Mouse (Mus musculus) heart, embryonic 10.5 days (tissue): ENCODE results near the gene Tnfrsf14. TPM values are rescaled to one million over a fixed set of nuclear protein-coding genes. Genes with fewer than 3 reads are reported as not detected.

Experiments
- DNase-seq: peaks from one replicate; pipeline ENCODE4 v3.0.0-alpha.2; 2017; ENCODE audit warnings: low spot score
- H3K27ac ChIP-seq: fragments of 300-500 bp; sonication (generic); 2 replicates; pipeline ENCODE4 v1.5.1; 2016; ENCODE audit warnings: mild to moderate bottlenecking
- H3K27me3 ChIP-seq: fragments of 300-500 bp; sonication (generic); 2 replicates; pipeline ENCODE4 v1.6.1; 2016; ENCODE audit warnings: mild to moderate bottlenecking; ENCODE audit not compliant: poor library complexity, insufficient read depth, severe bottlenecking
- H3K36me3 ChIP-seq: fragments of 300-500 bp; sonication (generic); 2 replicates; pipeline ENCODE4 v1.6.1; 2016; ENCODE audit warnings: mild to moderate bottlenecking, moderate library complexity
- H3K4me1 ChIP-seq: fragments of 300-500 bp; sonication (generic); 2 replicates; pipeline ENCODE4 v1.6.1; 2016; ENCODE audit warnings: mild to moderate bottlenecking
- H3K4me3 ChIP-seq: fragments of 300-500 bp; sonication (generic); 2 replicates; pipeline ENCODE4 v1.5.1; 2016; ENCODE audit warnings: mild to moderate bottlenecking, moderate library complexity
- H3K9me3 ChIP-seq: fragments of 300-500 bp; sonication (generic); 2 replicates; pipeline ENCODE4 v1.6.1; 2016; ENCODE audit warnings: mild to moderate bottlenecking, moderate library complexity
- WGBS: fragments of 180-500 bp; shearing (Covaris S2); methylation state at CpG from one replicate; pipeline ENCODE4 v1.1.7; 2016; 5-methylcytosine and 5-hydroxymethylcytosine counted together
- polyA plus RNA-seq: library from polyadenylated mRNA; unstranded; fragments of >200 nt; fragmentation: Nextera tagmentation; extraction: Ambion mirVana; gene quantifications from 2 replicates; pipeline ENCODE4 v1.2.1, GENCODE M21; 2016

Gene Tnfrsf14
- polyA plus RNA-seq, 1 experiment from 2014 or later, result 1.6 TPM

DNA sequence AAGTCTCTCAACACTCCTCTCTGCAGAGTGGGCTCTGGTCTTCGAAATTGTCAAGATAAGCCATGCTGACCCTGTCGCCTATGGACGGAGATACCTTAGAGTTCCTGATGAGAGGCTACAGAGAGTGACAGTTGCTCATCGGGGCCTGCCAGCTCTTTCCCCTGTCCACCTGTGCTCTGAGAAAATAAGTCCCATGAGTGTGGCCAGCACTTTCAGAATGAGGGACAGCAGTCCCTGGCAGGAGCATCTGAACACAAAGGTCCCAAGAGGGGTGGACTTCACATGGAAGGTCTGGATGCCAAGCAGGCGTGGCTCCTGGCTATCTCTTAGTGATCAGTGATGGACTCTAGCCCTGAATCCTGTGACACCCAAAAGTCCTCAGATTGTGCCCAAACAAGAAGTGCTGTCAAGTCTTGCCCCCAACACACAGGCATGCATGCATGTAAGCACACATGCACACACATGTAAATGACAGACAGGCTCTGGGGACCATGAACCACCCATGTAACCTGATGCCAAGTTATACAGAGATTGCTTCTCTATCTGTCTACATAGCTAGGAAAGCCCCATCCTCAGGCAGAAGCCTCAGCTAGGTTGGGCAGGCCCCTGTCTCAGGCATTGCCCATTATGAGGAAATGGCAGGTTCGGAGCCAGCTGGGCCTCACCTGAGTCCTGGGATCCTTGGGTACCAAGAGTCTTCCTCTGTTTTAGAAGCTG lies 15.1 kb upstream of the Tnfrsf14 start:
- Histone ChIP-seq H3K4me3 (no peak overlapping the region), H3K27me3 (peaks cover 6% of the 10 kb centered on the region), H3K27ac (no peak overlapping the region; the same call in 1 of the 2 replicates), H3K4me1 (peaks cover 23% of the 10 kb centered on the region), H3K9me3 (no peaks in the 10 kb centered on the region), H3K36me3 (no peaks in the 10 kb centered on the region)
- WGBS, result 69% methylated on average over 6 of the region's 6 CpGs
- no peak for DNase-seq

DNA sequence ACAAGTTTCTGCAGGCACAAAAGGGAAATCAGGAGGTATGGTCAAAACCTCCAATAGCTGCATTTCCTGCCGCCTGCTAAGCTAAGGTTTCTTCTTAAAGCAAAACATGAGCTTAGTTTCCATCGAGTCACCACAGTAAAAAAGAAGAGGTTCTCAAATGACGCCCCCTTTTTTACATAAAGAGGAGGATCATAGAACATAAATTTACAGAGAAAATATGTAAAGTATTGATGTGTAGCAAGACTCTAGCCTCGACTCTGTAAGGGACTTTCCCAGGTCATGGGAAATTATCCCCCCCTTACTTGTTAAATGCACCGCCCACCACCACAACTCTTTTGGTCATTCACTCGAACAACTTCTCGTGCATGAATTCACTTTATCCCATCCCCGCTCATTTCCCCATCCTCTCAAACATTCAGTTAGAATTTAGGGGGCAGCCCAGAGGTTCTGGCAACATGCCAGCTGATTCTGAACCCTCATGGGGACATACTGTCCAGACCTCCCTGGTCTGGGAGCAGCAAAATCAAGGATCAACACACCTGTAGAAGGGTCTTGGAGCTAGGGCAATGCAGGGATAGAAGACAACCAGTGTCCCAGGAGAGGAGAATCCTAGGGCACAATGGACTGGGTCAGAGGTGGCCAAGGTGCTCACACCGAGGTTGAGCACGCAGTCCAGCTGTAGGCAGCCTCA lies 14.4 kb upstream of the Tnfrsf14 start:
- 80% methylated on average over 10 of the region's 10 CpGs for WGBS
- Histone ChIP-seq H3K27me3 (no peaks in the 10 kb centered on the region; the same call in 1 of the 2 replicates), H3K27ac (no peak overlapping the region), H3K4me1 (peaks cover 22% of the 10 kb centered on the region), H3K36me3 (no peaks in the 10 kb centered on the region), H3K9me3 (no peaks in the 10 kb centered on the region), H3K4me3 (no peak overlapping the region)
- no peak for DNase-seq

DNA sequence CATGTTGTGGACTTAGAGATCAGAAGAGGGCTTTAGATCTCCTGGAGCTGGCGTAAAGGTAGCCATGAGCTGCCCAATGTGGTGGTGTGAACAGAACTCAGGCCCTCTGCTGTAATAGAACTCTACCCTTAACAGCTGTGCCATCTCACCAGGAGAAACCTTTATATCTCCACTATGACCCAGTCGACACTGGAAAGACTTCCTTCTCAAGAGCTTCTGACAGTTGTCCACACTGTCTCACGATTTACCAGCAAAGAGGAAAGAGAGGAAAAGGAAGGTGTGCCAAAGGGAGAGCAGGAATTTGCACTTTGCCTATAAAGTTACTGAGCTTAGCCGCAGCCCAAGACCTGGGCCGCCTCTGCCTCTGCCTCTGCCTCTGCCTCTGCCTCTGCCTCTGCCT lies 13.5 kb upstream of the Tnfrsf14 start:
- Histone ChIP-seq H3K27me3 (no peaks in the 10 kb centered on the region; the same call in 1 of the 2 replicates), H3K27ac (no peak overlapping the region), H3K4me3 (no peak overlapping the region), H3K9me3 (no peaks in the 10 kb centered on the region), H3K4me1 (peaks cover 22% of the 10 kb centered on the region), H3K36me3 (no peaks in the 10 kb centered on the region)
- no peak for DNase-seq
- WGBS, result 74% methylated on average over 5 of the region's 5 CpGs

DNA sequence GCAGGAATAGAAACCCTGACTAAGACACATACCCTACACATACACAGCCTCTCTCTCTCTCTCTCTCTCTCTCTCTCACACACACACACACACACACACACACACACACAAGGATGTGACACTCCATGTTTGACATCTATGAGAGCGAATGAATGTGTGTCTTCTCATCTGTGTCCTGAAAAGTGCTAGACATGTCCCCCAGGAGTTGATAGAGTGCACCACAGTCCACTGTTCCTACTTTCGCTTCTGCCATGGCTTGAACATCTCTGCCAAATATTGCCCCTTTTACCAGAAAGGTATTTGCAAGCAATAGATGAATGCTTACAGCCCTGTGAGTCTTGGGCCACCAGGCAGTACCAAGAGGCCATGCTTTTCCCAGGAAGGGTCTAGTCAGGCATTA lies 11.8 kb upstream of the Tnfrsf14 start:
- Histone ChIP-seq H3K4me1 (peaks cover 11% of the 10 kb centered on the region; the same call in 1 of the 2 replicates), H3K36me3 (no peaks in the 10 kb centered on the region), H3K27ac (no peak overlapping the region), H3K27me3 (peaks cover 5% of the 10 kb centered on the region; the same call in 1 of the 2 replicates), H3K4me3 (no peak overlapping the region), H3K9me3 (no peaks in the 10 kb centered on the region)
- 84% methylated on average over 2 of the region's 2 CpGs for WGBS
- no peak for DNase-seq

DNA sequence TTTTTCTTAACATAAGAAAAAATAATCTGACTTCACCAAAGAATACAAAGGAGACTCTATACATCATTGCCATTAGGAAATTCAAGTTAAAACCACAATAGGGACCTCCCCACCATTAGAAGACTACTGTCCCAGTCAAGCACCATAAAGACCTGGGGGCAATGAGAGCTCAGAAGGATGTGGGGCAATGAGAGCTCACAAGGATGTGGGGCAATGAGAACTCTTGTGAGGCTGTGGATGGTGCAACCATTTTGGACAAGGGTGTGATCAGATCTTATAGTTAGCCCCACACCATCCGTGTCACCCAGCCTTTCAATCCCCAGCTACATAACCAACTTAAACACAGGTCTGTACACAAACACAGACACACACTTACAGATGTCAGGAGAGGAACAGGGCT lies 9.4 kb upstream of the Tnfrsf14 start:
- no peak for DNase-seq
- 0 out of 2 replicates have a peak, but pooled peaks cover 3% of the 10 kb centered on the region for H3K4me1 ChIP-seq
- no peaks in the 10 kb centered on the region for H3K36me3 ChIP-seq
- H3K27ac ChIP-seq, result no peak overlapping the region
- no peak overlapping the region for H3K4me3 ChIP-seq
- 83% methylated on average over 1 of the region's 1 CpGs for WGBS
- peaks cover 15% of the 10 kb centered on the region; the same call in 1 of the 2 replicates for H3K27me3 ChIP-seq
- H3K9me3 ChIP-seq, result no peaks in the 10 kb centered on the region

DNA sequence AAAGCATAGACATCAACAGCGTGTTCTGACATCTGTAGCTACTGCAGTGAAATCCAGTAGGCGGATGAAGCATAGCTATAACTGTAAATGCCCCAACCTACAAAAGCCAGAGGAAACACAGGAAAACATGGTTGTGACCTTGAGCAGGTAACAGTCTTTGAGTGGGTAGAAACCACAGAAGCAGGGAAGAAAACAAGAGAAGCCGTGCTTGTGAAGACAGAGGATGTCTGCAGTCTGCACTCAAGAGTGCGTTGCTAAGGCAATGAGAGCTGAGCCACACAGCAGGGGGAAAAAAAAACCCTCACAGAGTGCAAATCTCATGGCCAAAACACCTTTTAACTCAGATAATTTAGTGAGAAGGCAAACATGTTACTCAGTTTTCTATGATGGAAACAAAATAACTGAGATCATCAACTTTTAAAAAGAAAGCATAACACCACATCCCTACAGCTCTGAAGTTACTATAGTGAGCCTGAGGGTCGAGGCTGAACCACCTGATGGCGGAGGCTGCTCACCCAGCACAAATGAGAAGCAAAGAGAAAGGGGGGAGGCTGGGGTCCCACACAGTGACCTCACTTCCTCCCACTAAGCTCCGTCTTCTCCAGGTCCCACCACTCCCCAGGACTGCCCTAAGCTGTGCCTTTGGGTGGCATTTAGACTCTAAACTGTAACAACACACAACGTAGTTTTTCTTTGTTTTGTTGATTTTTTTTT lies 8.3 kb upstream of the Tnfrsf14 start:
- H3K4me1 ChIP-seq, result 0 out of 2 replicates have a peak, but pooled peaks cover 3% of the 10 kb centered on the region
- no peak overlapping the region for H3K27ac ChIP-seq
- no peaks in the 10 kb centered on the region for H3K9me3 ChIP-seq
- H3K27me3 ChIP-seq, result peaks cover 15% of the 10 kb centered on the region; the same call in 1 of the 2 replicates
- no peak for DNase-seq
- H3K4me3 ChIP-seq, result no peak overlapping the region
- 58% methylated on average over 8 of the region's 8 CpGs for WGBS
- no peaks in the 10 kb centered on the region for H3K36me3 ChIP-seq

DNA sequence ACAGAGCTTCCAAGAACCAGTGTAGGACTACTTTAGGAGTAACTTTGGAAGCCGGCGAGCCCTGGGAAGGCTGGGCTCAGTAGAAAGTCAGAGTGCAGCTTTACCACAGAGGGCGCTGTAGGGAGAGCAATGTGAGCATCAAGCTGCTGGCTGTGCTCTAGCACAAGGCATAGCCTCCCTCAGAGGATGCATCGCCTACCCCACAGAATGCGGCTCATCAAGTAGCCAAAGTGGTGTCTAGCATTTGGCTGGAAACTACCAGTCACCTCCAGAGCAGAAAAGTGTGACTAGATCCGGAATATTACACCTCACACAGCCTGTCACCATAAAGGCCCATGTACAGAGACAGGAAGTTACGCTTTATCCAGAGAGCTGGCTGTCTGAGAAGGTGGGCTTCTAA lies 7.4 kb upstream of the Tnfrsf14 start:
- peaks cover 15% of the 10 kb centered on the region; the same call in 1 of the 2 replicates for H3K27me3 ChIP-seq
- DNase-seq, result no peak
- no peak overlapping the region for H3K27ac ChIP-seq
- no peaks in the 10 kb centered on the region for H3K9me3 ChIP-seq
- H3K4me1 ChIP-seq, result 0 out of 2 replicates have a peak, but pooled peaks cover 3% of the 10 kb centered on the region
- H3K36me3 ChIP-seq, result no peaks in the 10 kb centered on the region
- H3K4me3 ChIP-seq, result no peak overlapping the region
- 71% methylated on average over 7 of the region's 7 CpGs for WGBS

DNA sequence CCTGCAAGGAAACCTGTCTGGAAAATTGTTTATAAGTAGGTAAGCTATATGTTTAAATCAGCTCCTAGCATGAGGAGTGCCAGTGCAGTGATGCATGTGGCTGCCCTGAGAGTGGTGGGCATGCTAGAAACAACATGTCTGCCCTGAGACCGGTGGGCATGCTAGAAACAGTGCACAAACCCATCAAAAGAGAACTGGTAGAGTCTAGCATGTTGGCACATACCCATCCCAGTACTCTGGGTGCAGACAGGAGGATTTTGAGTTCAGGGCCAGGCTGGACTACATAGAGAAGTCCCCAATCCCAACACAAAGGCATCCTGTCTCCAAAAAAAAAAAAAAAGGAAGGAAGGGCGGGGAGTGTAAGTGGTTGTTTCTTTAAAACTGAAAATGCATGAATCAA lies 6.4 kb upstream of the Tnfrsf14 start:
- H3K27me3 ChIP-seq, result peaks cover 15% of the 10 kb centered on the region; the same call in 1 of the 2 replicates
- H3K4me1 ChIP-seq, result 0 out of 2 replicates have a peak, but pooled peaks cover 3% of the 10 kb centered on the region
- no peaks in the 10 kb centered on the region for H3K9me3 ChIP-seq
- WGBS, result 72% methylated on average over 2 of the region's 2 CpGs
- no peak overlapping the region for H3K27ac ChIP-seq
- H3K36me3 ChIP-seq, result no peaks in the 10 kb centered on the region
- no peak for DNase-seq
- no peak overlapping the region for H3K4me3 ChIP-seq

DNA sequence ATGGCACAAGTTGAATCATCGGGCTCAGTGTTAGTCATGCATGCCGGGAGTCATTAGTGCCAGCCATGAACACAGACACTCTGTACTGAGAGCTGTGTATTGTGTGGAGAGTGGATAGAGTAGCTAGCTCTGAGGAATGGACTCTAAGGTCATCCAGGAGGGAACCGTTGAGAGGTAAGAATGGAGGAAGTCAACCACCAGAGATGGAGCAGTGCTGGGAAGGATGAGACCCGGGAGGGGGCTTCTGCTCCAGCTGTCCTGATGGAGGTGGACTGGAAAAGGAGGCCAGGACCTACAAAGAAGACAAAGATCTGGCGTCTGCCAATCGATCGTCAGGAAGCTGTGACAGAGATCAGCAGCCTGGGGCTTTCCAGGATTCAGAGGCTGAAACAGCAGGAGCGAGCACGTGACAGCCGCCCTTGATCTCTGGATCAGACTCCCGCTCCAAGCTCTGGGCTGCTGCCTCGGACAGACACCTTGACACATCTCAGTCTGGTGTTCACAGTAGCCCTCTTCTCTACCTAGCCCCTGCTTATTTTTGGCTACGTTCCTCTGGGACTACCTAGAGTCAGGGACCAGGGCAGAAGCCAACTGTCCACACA lies 5.0 kb upstream of the Tnfrsf14 start:
- H3K27ac ChIP-seq, result no peak overlapping the region
- DNase-seq, result no peak
- no peaks in the 10 kb centered on the region for H3K9me3 ChIP-seq
- H3K4me3 ChIP-seq, result no peak overlapping the region
- H3K27me3 ChIP-seq, result peaks cover 21% of the 10 kb centered on the region; the same call in 1 of the 2 replicates
- 45% methylated on average over 13 of the region's 13 CpGs for WGBS
- peaks cover 10% of the 10 kb centered on the region for H3K4me1 ChIP-seq
- no peaks in the 10 kb centered on the region for H3K36me3 ChIP-seq

DNA sequence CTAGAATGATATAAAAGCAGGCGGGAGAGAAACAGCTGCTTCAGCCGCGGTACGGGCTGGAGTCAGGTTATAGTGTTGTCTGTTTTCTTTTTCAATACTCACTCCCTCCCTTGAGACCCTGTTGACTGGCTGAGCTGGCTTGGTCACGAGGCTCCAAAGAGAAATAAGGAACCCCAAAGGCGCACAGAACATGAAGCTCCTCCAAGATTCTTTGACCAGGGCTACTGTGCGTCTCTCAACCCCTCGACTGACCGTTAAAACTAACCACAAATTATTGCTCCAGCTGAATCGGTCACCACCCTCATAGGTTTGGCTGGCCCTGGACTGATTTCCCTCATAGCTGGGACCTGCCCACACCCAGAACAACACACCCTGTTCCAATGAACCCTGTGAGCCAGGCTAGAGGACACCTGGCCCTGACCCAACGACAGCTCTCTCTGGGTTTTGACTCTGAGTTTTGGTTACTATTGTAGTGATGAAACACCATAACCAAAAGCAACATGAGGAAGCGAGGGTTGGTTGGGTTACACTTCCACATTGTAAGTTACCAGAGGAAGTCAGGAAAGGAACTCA lies 811 bp upstream of the Tnfrsf14 start:
- Histone ChIP-seq H3K36me3 (no peaks in the 10 kb centered on the region), H3K4me1 (peaks cover 25% of the 10 kb centered on the region), H3K4me3 (no peak overlapping the region), H3K9me3 (no peaks in the 10 kb centered on the region), H3K27me3 (0 out of 2 replicates have a peak, but pooled peaks cover 20% of the 10 kb centered on the region), H3K27ac (peak overlapping the region; percentile 85)
- no peak for DNase-seq
- 74% methylated on average over 12 of the region's 12 CpGs for WGBS

DNA sequence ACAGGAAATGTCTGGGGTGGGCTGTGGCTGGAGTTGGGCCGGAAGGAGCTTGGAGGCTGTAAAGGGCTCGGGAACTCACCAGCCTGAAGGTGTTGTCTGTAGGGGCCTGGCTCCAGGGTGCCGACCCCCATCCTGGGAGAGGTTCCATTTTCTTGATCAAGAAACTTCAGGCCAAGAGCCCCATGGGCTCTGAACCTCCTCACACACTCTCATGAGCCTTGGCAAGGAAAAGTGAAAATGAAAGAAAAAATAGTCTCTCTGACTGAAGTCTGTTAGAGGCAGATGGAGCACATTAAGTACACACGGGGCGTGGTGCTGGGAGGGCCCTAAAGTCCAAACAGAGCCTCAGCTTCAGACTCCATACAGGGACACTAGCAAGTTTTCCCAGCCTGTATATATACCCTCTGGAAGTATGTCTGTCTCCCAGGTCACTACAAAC lies 445 bp downstream of the Tnfrsf14 start:
- DNase-seq, result no peak
- H3K4me3 ChIP-seq, result peak overlapping the region; percentile 42

More for the DNA sequence above, 445 bp downstream of the Tnfrsf14 start:
- Histone ChIP-seq H3K27ac (peak overlapping the region; percentile 85), H3K36me3 (no peaks in the 10 kb centered on the region), H3K27me3 (0 out of 2 replicates have a peak, but pooled peaks cover 17% of the 10 kb centered on the region), H3K4me1 (peaks cover 22% of the 10 kb centered on the region), H3K9me3 (no peaks in the 10 kb centered on the region)
- 35% methylated on average over 5 of the region's 5 CpGs for WGBS
